Mouse (Mus musculus) left cerebral cortex, adult 11 months (tissue): Measurements from ENCODE around the gene Elovl5.

Source experiments
- DNase-seq: peaks from one replicate; pipeline ENCODE4 v3.0.0; 2022; ENCODE audit warnings: low spot score

The Elovl5 gene

GRCm38 (mm10) chr9:77917074-77917621 lies at the start of gene Elovl5:
TSS of gene Elovl5 (plus strand) at chr9:77917364.
- peak; percentile 95 for DNase-seq

GRCm38 (mm10) chr9:77891501-77891900 lies 25.7 kb upstream of the Elovl5 start:
- DNase-seq: no peak

- no peak for DNase-seq
These were observed 18.6 kb upstream of the Elovl5 start for GRCm38 (mm10) chr9:77898551-77898950.

GRCm38 (mm10) chr9:77904133-77904532 lies 13.0 kb upstream of the Elovl5 start:
- no peak for DNase-seq

GRCm38 (mm10) chr9:77909572-77910269 lies 7.4 kb upstream of the Elovl5 start:
- no peak for DNase-seq

- peak; percentile 85 for DNase-seq
These were observed 6.6 kb upstream of the Elovl5 start for GRCm38 (mm10) chr9:77910270-77911240.

- DNase-seq: no peak
These were observed 5.5 kb upstream of the Elovl5 start for GRCm38 (mm10) chr9:77911508-77912229.

- DNase-seq: no peak
These were observed 4.9 kb upstream of the Elovl5 start for GRCm38 (mm10) chr9:77912246-77912645.

- no peak for DNase-seq
These were observed 2.5 kb upstream of the Elovl5 start for GRCm38 (mm10) chr9:77914616-77915015.

- DNase-seq: no peak
These were observed 1.4 kb upstream of the Elovl5 start for GRCm38 (mm10) chr9:77915791-77916190.

- no peak for DNase-seq
These were observed 513 bp downstream of the Elovl5 start for GRCm38 (mm10) chr9:77917622-77918131.

- DNase-seq: no peak
These were observed 1.0 kb downstream of the Elovl5 start for GRCm38 (mm10) chr9:77918211-77918610.

GRCm38 (mm10) chr9:77918961-77919670 lies 2.0 kb downstream of the Elovl5 start:
- no peak for DNase-seq

GRCm38 (mm10) chr9:77920481-77920880 lies 3.3 kb downstream of the Elovl5 start:
- no peak for DNase-seq

GRCm38 (mm10) chr9:77921366-77922260 lies 4.4 kb downstream of the Elovl5 start:
- no peak for DNase-seq

GRCm38 (mm10) chr9:77923774-77924173 lies 6.6 kb downstream of the Elovl5 start:
- DNase-seq: no peak

- no peak for DNase-seq
These were observed 7.0 kb downstream of the Elovl5 start for GRCm38 (mm10) chr9:77924199-77924598.

GRCm38 (mm10) chr9:77926151-77926550 lies 9.0 kb downstream of the Elovl5 start:
- DNase-seq: no peak

GRCm38 (mm10) chr9:77926911-77927310 lies 9.7 kb downstream of the Elovl5 start:
- DNase-seq: no peak

- no peak for DNase-seq
These were observed 10.3 kb downstream of the Elovl5 start for GRCm38 (mm10) chr9:77927431-77927830.
